Mouse (Mus musculus) G1E (cell line): Measurements from ENCODE around the gene Tyw1. TPM values are rescaled to one million over a fixed set of nuclear protein-coding genes. Genes with fewer than 3 reads are reported as not detected.

Experiments
- ATAC-seq: 2 replicates; pipeline ENCODE4 v1.8.0; 2016; ENCODE audit warnings: mild to moderate bottlenecking; ENCODE audit not compliant: insufficient number of reproducible peaks, poor library complexity, low FRiP score, severe bottlenecking; ENCODE audit errors: extremely low read depth
- DNase-seq: peaks from one replicate; pipeline ENCODE4 v3.0.0; 2012; ENCODE audit warnings: low spot score
- H3K27me3 ChIP-seq: 2 replicates; pipeline ENCODE4 v1.6.1; 2012; ENCODE audit warnings: mild to moderate bottlenecking, low read length, inconsistent platforms; ENCODE audit not compliant: insufficient read depth
- H3K36me3 ChIP-seq: replicated peaks from 2 replicates; pipeline ENCODE3; 2012; ENCODE audit warnings: mild to moderate bottlenecking, inconsistent platforms
- H3K4me1 ChIP-seq: 2 replicates; pipeline ENCODE4 v1.6.1; 2012; ENCODE audit warnings: low read depth, low read length, inconsistent platforms, mixed read lengths; ENCODE audit not compliant: insufficient read depth
- H3K4me3 ChIP-seq: 2 replicates; pipeline ENCODE4 v1.5.1; 2012; ENCODE audit warnings: low read depth, mild to moderate bottlenecking, inconsistent platforms, low read length, moderate library complexity, mixed read lengths
- H3K9me3 ChIP-seq: replicated peaks from 2 replicates; pipeline ENCODE4 v1.6.1; 2012; ENCODE audit warnings: inconsistent platforms
- CTCF ChIP-seq: IDR thresholded peaks from 2 replicates; pipeline ENCODE4 v1.5.1; 2012; ENCODE audit warnings: low read depth, low read length, inconsistent platforms, mixed read lengths
- GATA1 ChIP-seq: IDR thresholded peaks from 2 replicates; pipeline ENCODE4 v1.6.1; 2012; ENCODE audit warnings: borderline replicate concordance, low read length, inconsistent platforms, mixed read lengths
- GATA2 ChIP-seq: IDR thresholded peaks from 2 replicates; pipeline ENCODE4 v1.6.1; 2012; ENCODE audit warnings: low read depth, low read length, inconsistent platforms, borderline replicate concordance
- POLR2AphosphoS5 ChIP-seq: IDR thresholded peaks from 2 replicates; pipeline ENCODE4 v1.6.1; 2012; ENCODE audit warnings: low read depth, low read length, inconsistent platforms; ENCODE audit not compliant: insufficient replicate concordance
- TAL1 ChIP-seq: conservative IDR thresholded peaks from 2 replicates; pipeline ENCODE4 v1.6.1; 2012; ENCODE audit warnings: low read depth, low read length, inconsistent platforms, mixed read lengths
- polyA plus RNA-seq: library from polyadenylated mRNA; stranded (reverse); fragments of >175 nt; gene quantifications from 2 replicates; pipeline ENCODE4 v1.2.3, GENCODE M21; 2012
- total RNA-seq, 2 experiments: library from RNA; stranded (forward) in 1 of 2; stranded (reverse) in 1 of 2; fragments of 200-1000 nt in 1 of 2; fragments of >200 nt in 1 of 2; fragmentation: Nextera tagmentation in 1 of 2; gene quantifications; 2 replicates each; pipeline ENCODE4 v1.2.3; 2014 to 2017

The Tyw1 gene
- total and polyA plus RNA-seq, 3 experiments, result 6.5 to 27.2 (median 26.3) TPM

DNA sequence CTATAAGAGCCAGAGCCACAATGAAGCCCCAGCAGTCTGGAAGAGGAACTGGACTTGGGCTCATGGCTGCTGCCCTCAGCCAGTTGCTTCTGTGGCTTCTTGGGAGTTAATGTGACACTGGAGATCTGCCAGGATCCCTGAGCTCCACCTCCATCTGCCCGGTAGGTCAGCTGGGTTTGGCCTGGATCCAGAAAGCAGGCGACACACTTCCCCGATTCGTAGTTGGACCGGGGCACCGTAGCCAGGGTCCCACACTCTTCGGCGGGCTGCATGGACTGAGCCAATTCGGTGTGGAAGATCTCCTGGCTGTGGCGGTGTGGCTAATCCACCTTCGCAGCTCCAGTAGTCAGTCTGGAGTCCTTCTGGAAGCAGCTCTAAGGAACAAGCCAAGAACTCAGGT lies 113.8 kb downstream of the Tyw1 start, which contains the start of gene Caln1:
Caln1 (plus strand) TSS at position 219 of the 400 bp plus-strand sequence.
- Histone ChIP-seq H3K36me3 (no peaks in the 10 kb centered on the region), H3K4me3 (no peak within 1 kb of the TSS), H3K4me1 (no peaks in the 10 kb centered on the region), H3K27me3 (no peaks in the 10 kb centered on the region; the same call in 1 of the 2 replicates), H3K9me3 (peaks cover 23% of the 10 kb centered on the region)
- TF ChIP-seq TAL1 (no peak), GATA1 (no peak), POLR2AphosphoS5 (no peak)
- ATAC-seq, result no peak
- DNase-seq, result no peak

GRCm38 (mm10) chr5:130375411-130375810 lies 120.0 kb downstream of the Tyw1 start:
- Histone ChIP-seq H3K27me3 (no peaks in the 10 kb centered on the region), H3K9me3 (peaks cover 28% of the 10 kb centered on the region), H3K36me3 (no peaks in the 10 kb centered on the region), H3K4me3 (no peak overlapping the region), H3K4me1 (no peaks in the 10 kb centered on the region)
- DNase-seq (no peak), ATAC-seq (no peak)
- TF ChIP-seq CTCF (no peak), TAL1 (no peak), POLR2AphosphoS5 (no peak), GATA1 (no peak), GATA2 (no peak)

DNA sequence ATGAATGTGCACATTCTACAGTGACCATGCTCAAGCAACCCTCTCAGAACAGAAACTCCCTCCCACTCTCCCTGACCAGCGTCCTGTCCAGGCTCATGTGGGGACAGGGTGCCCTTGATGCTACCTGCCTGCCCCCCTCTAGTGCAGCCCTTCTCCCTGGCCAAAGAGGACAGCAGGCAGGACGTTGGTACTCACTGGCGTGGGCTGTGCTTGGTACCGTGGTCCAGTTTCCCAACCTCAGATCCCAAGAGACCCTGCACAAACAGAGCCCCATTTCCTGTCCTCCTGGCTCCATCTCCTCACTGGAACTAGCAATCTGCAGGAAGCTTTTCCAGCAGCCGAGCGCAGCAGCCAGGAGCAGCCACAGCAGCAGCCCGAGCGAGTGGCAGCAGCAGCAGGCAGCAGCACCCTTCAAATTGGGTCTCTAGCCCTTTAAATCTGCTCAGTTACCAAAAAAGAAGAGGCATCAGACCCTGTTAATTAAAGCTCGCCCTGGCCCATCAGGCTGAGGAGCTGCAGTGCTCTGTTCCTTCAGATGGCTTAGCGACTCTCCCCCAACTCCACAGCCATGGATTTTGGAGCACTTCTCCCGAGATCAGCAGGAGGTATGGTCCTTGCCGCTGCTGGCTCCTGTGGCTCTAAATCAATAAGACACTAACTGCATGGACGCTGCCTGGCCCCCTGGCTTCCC lies 128.9 kb downstream of the Tyw1 start, which contains the start of gene A330070K13Rik:
A330070K13Rik (minus strand) TSS at position 410 of the 691 bp plus-strand sequence.
- H3K4me3 ChIP-seq, result no peak within 1 kb of the TSS
- TF ChIP-seq GATA1 (no peak), CTCF (no peak), TAL1 (no peak), POLR2AphosphoS5 (no peak), GATA2 (no peak)
- DNase-seq, result no peak
- peaks cover 43% of the 10 kb centered on the region for H3K9me3 ChIP-seq
- no peaks in the 10 kb centered on the region for H3K27me3 ChIP-seq
- H3K4me1 ChIP-seq, result no peaks in the 10 kb centered on the region; the same call in 1 of the 2 replicates
- H3K36me3 ChIP-seq, result no peaks in the 10 kb centered on the region
- ATAC-seq, result no peak

DNA sequence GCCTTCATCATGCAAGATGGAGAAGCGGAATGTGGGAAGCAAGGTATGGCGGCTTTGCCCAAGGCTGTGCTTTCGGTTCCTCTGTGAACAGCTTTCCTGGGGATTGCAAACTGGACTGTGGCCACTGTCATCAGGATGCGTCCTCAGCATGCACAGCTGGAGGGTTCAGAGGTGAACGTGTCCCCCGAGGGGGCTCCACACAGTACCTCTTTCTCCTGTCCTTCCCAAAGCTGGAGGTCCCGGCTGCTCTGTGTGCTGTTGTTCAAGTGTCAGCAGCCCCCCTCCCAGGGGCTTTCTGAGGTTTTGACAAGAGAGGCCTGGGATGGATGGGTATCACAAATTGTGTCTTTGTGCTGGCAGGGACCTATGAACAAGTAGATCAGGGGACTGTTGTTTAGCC lies 131.0 kb downstream of the Tyw1 start:
- no peaks in the 10 kb centered on the region; the same call in 1 of the 2 replicates for H3K4me1 ChIP-seq
- no peak overlapping the region for H3K4me3 ChIP-seq
- peaks cover 48% of the 10 kb centered on the region for H3K9me3 ChIP-seq
- no peaks in the 10 kb centered on the region for H3K27me3 ChIP-seq
- no peak for ATAC-seq
- no peak for TF ChIP-seq GATA2
- TF ChIP-seq CTCF, result no peak
- TF ChIP-seq POLR2AphosphoS5, result no peak
- TF ChIP-seq GATA1, result no peak
- no peak for TF ChIP-seq TAL1
- DNase-seq, result no peak
- H3K36me3 ChIP-seq, result no peaks in the 10 kb centered on the region

Other genes starting within 250 kb of the Tyw1 start
- 32.8 and 48.6 TPM in 2 replicates for gene Asl, start 226.4 kb upstream of the Tyw1 start, total RNA-seq (2014; fragmentation: Nextera tagmentation)
- gene Asl, start 226.4 kb upstream of the Tyw1 start, total RNA-seq (2017), result 29.4 and 34.2 TPM in 2 replicates
- gene Asl, start 226.4 kb upstream of the Tyw1 start, polyA plus RNA-seq, result 22.6 and 23.9 TPM in 2 replicates
- 86.2 and 94.0 TPM in 2 replicates for gene Crcp, start 226.3 kb upstream of the Tyw1 start, total RNA-seq (2014; fragmentation: Nextera tagmentation)
- 45.0 and 46.7 TPM in 2 replicates for gene Crcp, start 226.3 kb upstream of the Tyw1 start, total RNA-seq (2017)
- gene Crcp, start 226.3 kb upstream of the Tyw1 start, polyA plus RNA-seq, result 10.2 and 12.4 TPM in 2 replicates
- not detected in 2 replicates for gene Tpst1, start 182.3 kb upstream of the Tyw1 start, total RNA-seq (2014; fragmentation: Nextera tagmentation)
- 0.22 and 0.58 TPM in 2 replicates for gene Tpst1, start 182.3 kb upstream of the Tyw1 start, total RNA-seq (2017)
- gene Tpst1, start 182.3 kb upstream of the Tyw1 start, polyA plus RNA-seq, result not detected in 2 replicates
- gene Kctd7, start 110.8 kb upstream of the Tyw1 start, total RNA-seq (2014; fragmentation: Nextera tagmentation), result 5.0 and 6.9 TPM in 2 replicates
- gene Kctd7, start 110.8 kb upstream of the Tyw1 start, total RNA-seq (2017), result 10.2 and 10.3 TPM in 2 replicates
- 7.8 and 10.3 TPM in 2 replicates for gene Kctd7, start 110.8 kb upstream of the Tyw1 start, polyA plus RNA-seq
- gene Rabgef1, start 83.8 kb upstream of the Tyw1 start, total RNA-seq (2014; fragmentation: Nextera tagmentation), result 44.0 and 48.2 TPM in 2 replicates
- 52.9 and 80.4 TPM in 2 replicates for gene Rabgef1, start 83.8 kb upstream of the Tyw1 start, total RNA-seq (2017)
- 18.5 and 23.4 TPM in 2 replicates for gene Rabgef1, start 83.8 kb upstream of the Tyw1 start, polyA plus RNA-seq
- gene Tmem248, start 38.5 kb upstream of the Tyw1 start, total RNA-seq (2014; fragmentation: Nextera tagmentation), result 62.4 and 63.5 TPM in 2 replicates
- 39.4 and 40.6 TPM in 2 replicates for gene Tmem248, start 38.5 kb upstream of the Tyw1 start, total RNA-seq (2017)
- gene Tmem248, start 38.5 kb upstream of the Tyw1 start, polyA plus RNA-seq, result 27.3 and 34.6 TPM in 2 replicates
- 112 and 123 TPM in 2 replicates for gene Sbds, start 89 bp upstream of the Tyw1 start, total RNA-seq (2014; fragmentation: Nextera tagmentation)
- gene Sbds, start 89 bp upstream of the Tyw1 start, total RNA-seq (2017), result 76.1 and 91.8 TPM in 2 replicates
- gene Sbds, start 89 bp upstream of the Tyw1 start, polyA plus RNA-seq, result 18.9 and 28.1 TPM in 2 replicates
- not detected in 2 replicates for gene Caln1, start 113.8 kb downstream of the Tyw1 start, total RNA-seq (2014; fragmentation: Nextera tagmentation)
- 0.06 and 0.11 TPM in 2 replicates for gene Caln1, start 113.8 kb downstream of the Tyw1 start, total RNA-seq (2017)
- gene Caln1, start 113.8 kb downstream of the Tyw1 start, polyA plus RNA-seq, result not detected in 2 replicates
- gene A330070K13Rik, start 129.0 kb downstream of the Tyw1 start, total RNA-seq (2014; fragmentation: Nextera tagmentation), result not detected in 2 replicates
- gene A330070K13Rik, start 129.0 kb downstream of the Tyw1 start, total RNA-seq (2017), result not detected in 2 replicates
- not detected in 2 replicates for gene A330070K13Rik, start 129.0 kb downstream of the Tyw1 start, polyA plus RNA-seq